Mouse (Mus musculus): ENCODE data around the gene Cyb5r3. TPM values are rescaled to one million over a fixed set of nuclear protein-coding genes. Genes with fewer than 3 reads are reported as not detected.

Cyb5r3 gene
- total and polyA plus RNA-seq, 3 experiments, result 75.6 to 103 (median 87.2) TPM

- Histone ChIP-seq H3K4me1 (ENCODE audit: control insufficient read depth, insufficient read depth, low read length) (peaks cover 9% of the 10 kb centered on the region), H3K36me3 (ENCODE audit: control insufficient read depth, insufficient read depth, low read length) (peaks cover 3% of the 10 kb centered on the region), H3K27ac (peak within 1 kb of the TSS; percentile 97), H3K79me2 (replicated peaks; ENCODE audit: control insufficient read depth, insufficient read depth, low read length) (peaks cover 6% of the 10 kb centered on the region), H3K9ac (ENCODE audit: low read depth, low read length) (peak within 1 kb of the TSS; percentile 99), H3K27me3 (ENCODE audit: control insufficient read depth, insufficient read depth, low read length) (no peaks in the 10 kb centered on the region), H3K4me3 (peak within 1 kb of the TSS; percentile 82)
- TF ChIP-seq CTCF (IDR thresholded peaks at IDR 0.05) (0 out of 2 replicates have a peak, but pooled peaks have one; percentile 13), POLR2A (IDR thresholded peaks at IDR 0.05; ENCODE audit: insufficient read depth, low read depth, low read length) (peak; percentile 91), EP300 (IDR thresholded peaks at IDR 0.05; ENCODE audit: insufficient read depth, low read depth, low read length) (peak; percentile 66; the same call in 1 of the 2 replicates)
- under 1% methylated on average over 56 of the region's 56 CpGs for WGBS
- DNase-seq, result peak; percentile 98
- intact Hi-C loops (cut with DNase I), result loop anchor here (1.0 to 10.0 kb wide), 3 partner anchors 23 to 365 kb away; partner anchors contain the start of genes Cyb5r3, Rrp7a and Ttll1
Observed at GRCm38 (mm10) chr15:83149196-83150072, 23.0 kb downstream of the Cyb5r3 start, which contains the start of gene Poldip3. Gene Poldip3, minus strand, starts transcription at chr15:83149384.

- WGBS, result under 1% methylated on average over 41 of the region's 41 CpGs
- peak overlapping the region; percentile 82 for H3K4me3 ChIP-seq
- intact Hi-C loops (cut with DNase I), result loop anchor here (1.0 kb wide), 2 partner anchors 24 to 26 kb away; partner anchors contain the start of genes Cyb5r3 and Rrp7a
- peak overlapping the region; percentile 97 for H3K27ac ChIP-seq
- no peaks in the 10 kb centered on the region for H3K27me3 ChIP-seq (ENCODE audit: control insufficient read depth, insufficient read depth, low read length)
- H3K4me1 ChIP-seq (ENCODE audit: control insufficient read depth, insufficient read depth, low read length), result peaks cover 9% of the 10 kb centered on the region
- no peak for DNase-seq
- peak overlapping the region; percentile 99 for H3K9ac ChIP-seq (ENCODE audit: low read depth, low read length)
- peaks cover 8% of the 10 kb centered on the region for H3K79me2 ChIP-seq (replicated peaks; ENCODE audit: control insufficient read depth, insufficient read depth, low read length)
- H3K36me3 ChIP-seq (ENCODE audit: control insufficient read depth, insufficient read depth, low read length), result peaks cover 5% of the 10 kb centered on the region
- TF ChIP-seq POLR2A (IDR thresholded peaks at IDR 0.05; ENCODE audit: insufficient read depth, low read depth, low read length), result no peak; the same call in 1 of the 2 replicates
- no peak for TF ChIP-seq CTCF (IDR thresholded peaks at IDR 0.05)
- no peak for TF ChIP-seq EP300 (IDR thresholded peaks at IDR 0.05; ENCODE audit: insufficient read depth, low read depth, low read length)
Observed at GRCm38 (mm10) chr15:83148801-83149195, 23.6 kb downstream of the Cyb5r3 start.

GRCm38 (mm10) chr15:83148395-83148794 lies 24.0 kb downstream of the Cyb5r3 start:
- Histone ChIP-seq H3K79me2 (replicated peaks; ENCODE audit: control insufficient read depth, insufficient read depth, low read length) (peaks cover 11% of the 10 kb centered on the region), H3K27me3 (ENCODE audit: control insufficient read depth, insufficient read depth, low read length) (no peaks in the 10 kb centered on the region), H3K4me1 (ENCODE audit: control insufficient read depth, insufficient read depth, low read length) (peaks cover 10% of the 10 kb centered on the region), H3K27ac (peak overlapping the region; percentile 97), H3K9ac (ENCODE audit: low read depth, low read length) (peak overlapping the region; percentile 99), H3K4me3 (peak overlapping the region; percentile 82), H3K36me3 (ENCODE audit: control insufficient read depth, insufficient read depth, low read length) (peaks cover 5% of the 10 kb centered on the region)
- intact Hi-C loops (cut with DNase I), result no loop called here
- WGBS, result 2% methylated on average over 21 of the region's 21 CpGs
- no peak for TF ChIP-seq POLR2A (IDR thresholded peaks at IDR 0.05; ENCODE audit: insufficient read depth, low read depth, low read length)
- TF ChIP-seq EP300 (IDR thresholded peaks at IDR 0.05; ENCODE audit: insufficient read depth, low read depth, low read length), result no peak
- no peak for TF ChIP-seq CTCF (IDR thresholded peaks at IDR 0.05)
- DNase-seq, result no peak

GRCm38 (mm10) chr15:83145541-83145940 lies 26.9 kb downstream of the Cyb5r3 start:
- Histone ChIP-seq H3K4me1 (ENCODE audit: control insufficient read depth, insufficient read depth, low read length) (peaks cover 16% of the 10 kb centered on the region), H3K79me2 (replicated peaks; ENCODE audit: control insufficient read depth, insufficient read depth, low read length) (peaks cover 13% of the 10 kb centered on the region), H3K27ac (no peak overlapping the region), H3K27me3 (ENCODE audit: control insufficient read depth, insufficient read depth, low read length) (no peaks in the 10 kb centered on the region), H3K36me3 (ENCODE audit: control insufficient read depth, insufficient read depth, low read length) (peaks cover 5% of the 10 kb centered on the region), H3K4me3 (no peak overlapping the region), H3K9ac (ENCODE audit: low read depth, low read length) (peak overlapping the region; percentile 3; the same call in 1 of the 2 replicates)
- 72% methylated on average over 6 of the region's 6 CpGs for WGBS
- DNase-seq, result no peak
- TF ChIP-seq CTCF (IDR thresholded peaks at IDR 0.05), result no peak
- no peak for TF ChIP-seq POLR2A (IDR thresholded peaks at IDR 0.05; ENCODE audit: insufficient read depth, low read depth, low read length)
- no peak for TF ChIP-seq EP300 (IDR thresholded peaks at IDR 0.05; ENCODE audit: insufficient read depth, low read depth, low read length)
- intact Hi-C loops (cut with DNase I), result no loop called here

- TF ChIP-seq POLR2A (IDR thresholded peaks at IDR 0.05; ENCODE audit: insufficient read depth, low read depth, low read length) (no peak), EP300 (IDR thresholded peaks at IDR 0.05; ENCODE audit: insufficient read depth, low read depth, low read length) (no peak), CTCF (IDR thresholded peaks at IDR 0.05) (no peak)
Observed at GRCm38 (mm10) chr15:83142861-83143260, 29.5 kb downstream of the Cyb5r3 start.

More at GRCm38 (mm10) chr15:83142861-83143260, 29.5 kb downstream of the Cyb5r3 start:
- Histone ChIP-seq H3K9ac (ENCODE audit: low read depth, low read length) (no peak overlapping the region), H3K79me2 (replicated peaks; ENCODE audit: control insufficient read depth, insufficient read depth, low read length) (peaks cover 15% of the 10 kb centered on the region), H3K36me3 (ENCODE audit: control insufficient read depth, insufficient read depth, low read length) (peaks cover 5% of the 10 kb centered on the region), H3K4me1 (ENCODE audit: control insufficient read depth, insufficient read depth, low read length) (peaks cover 12% of the 10 kb centered on the region), H3K27me3 (ENCODE audit: control insufficient read depth, insufficient read depth, low read length) (no peaks in the 10 kb centered on the region), H3K27ac (no peak overlapping the region), H3K4me3 (no peak overlapping the region)
- no peak for DNase-seq
- 44% methylated on average over 5 of the region's 5 CpGs for WGBS
- intact Hi-C loops (cut with DNase I), result no loop called here
